22 mouse cellular contexts compared by ENCODE assay signal in the genomic region with DNA sequence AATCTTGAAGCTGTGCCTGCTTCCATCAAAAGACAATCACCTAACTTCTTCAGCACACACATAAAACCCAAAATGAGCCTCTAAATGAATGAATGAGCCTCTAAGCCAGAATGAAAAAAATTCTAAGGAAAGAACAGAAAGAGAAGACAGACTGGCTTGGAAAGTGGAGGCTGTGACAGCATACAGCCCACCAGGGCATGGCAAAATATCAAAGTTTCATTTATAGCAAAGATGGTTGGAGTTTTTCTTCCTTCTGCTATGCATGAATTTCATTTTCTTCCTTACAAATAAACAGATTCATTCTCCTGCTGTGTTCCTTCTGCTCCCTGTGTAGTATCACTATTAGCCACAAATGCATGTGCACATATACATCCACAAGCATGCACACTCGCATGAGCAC.
DNase-seq lines count a peak whose midpoint lies in the region; ATAC-seq and TF ChIP-seq lines count a peak whose summit lies in the region.
"Had no signal": no experiment of that assay in that cellular context is flagged by ENCODE, and none has a peak within 500 bp of the region (broad histone marks: within the 10 kb centered on the region; RNA-seq: fewer than 3 reads in every experiment).

No protein-coding gene starts in this region.

- no peak overlapping the region for H3K4me2 ChIP-seq in forebrain, embryonic 13.5 days
- H3K4me2 ChIP-seq in forebrain, embryonic 14.5 days (ENCODE audit: low read length) = no peak overlapping the region
- no peak overlapping the region for H3K4me2 ChIP-seq in forebrain, embryonic 16.5 days (ENCODE audit: low read length)
- no peak overlapping the region for H3K4me2 ChIP-seq in forebrain, embryonic 11.5 days (ENCODE audit: low read depth, low read length, severe bottlenecking)
- H3K4me2 ChIP-seq: embryonic facial prominence, embryonic 12.5 days had no signal

- H3K9me3 ChIP-seq in forebrain, embryonic 13.5 days (replicated peaks) = no peaks in the 10 kb centered on the region
- H3K9me3 ChIP-seq in forebrain, embryonic 14.5 days (replicated peaks; ENCODE audit: control insufficient read depth, low read length) = no peaks in the 10 kb centered on the region
- no peaks in the 10 kb centered on the region for H3K9me3 ChIP-seq in forebrain, embryonic 16.5 days (ENCODE audit: control insufficient read depth, low read length)
- no peaks in the 10 kb centered on the region for H3K9me3 ChIP-seq in forebrain, embryonic 11.5 days (ENCODE audit: control insufficient read depth, low read length)
- H3K9me3 ChIP-seq: embryonic facial prominence, embryonic 10.5 days; embryonic facial prominence, embryonic 12.5 days; G1E had no signal

- 96% methylated on average over 1 of the region's 1 CpGs for WGBS in forebrain, embryonic 13.5 days
- WGBS in forebrain, embryonic 14.5 days = 92% methylated on average over 1 of the region's 1 CpGs
- WGBS in forebrain, embryonic 16.5 days = 78% methylated on average over 1 of the region's 1 CpGs
- WGBS in forebrain, embryonic 11.5 days = 100% methylated on average over 1 of the region's 1 CpGs
- WGBS in kidney, adult 2 months = 100% methylated on average over 1 of the region's 1 CpGs

- no peak overlapping the region for H3K27ac ChIP-seq in forebrain, embryonic 13.5 days
- H3K27ac ChIP-seq in forebrain, embryonic 14.5 days (ENCODE audit: low read depth, low read length) = no peak overlapping the region
- no peak overlapping the region for H3K27ac ChIP-seq in forebrain, embryonic 16.5 days (ENCODE audit: low read length)
- no peak overlapping the region for H3K27ac ChIP-seq in forebrain, embryonic 11.5 days (ENCODE audit: low read depth, low read length)
- no peak overlapping the region for H3K27ac ChIP-seq in kidney, adult 2 months (ENCODE audit: insufficient read depth, low read depth, low read length)
- H3K27ac ChIP-seq: embryonic facial prominence, embryonic 10.5 days; embryonic facial prominence, embryonic 12.5 days had no signal

- TF ChIP-seq CTCF in kidney, adult 2 months (conservative IDR thresholded peaks at IDR 0.05; ENCODE audit: insufficient read depth, insufficient read length, low read depth, low read length) = no peak

- DNase-seq in forebrain, embryonic 14.5 days (ENCODE audit: low spot score) = no peak
- DNase-seq in forebrain, embryonic 11.5 days (ENCODE audit: low spot score) = no peak
- peak; percentile 11 for DNase-seq in brain, adult 2 months (ENCODE audit: low read depth, low spot score)
- no peak for DNase-seq in kidney, adult 2 months
- DNase-seq: adrenal gland, adult 8-10 months; adrenal gland, postnatal 14 days; adrenal gland, postnatal 36 days; B cell, adult 2 months; cerebellum, adult 11-12 months; cerebellum, adult 2 months; cerebellum, adult 9-10 months; cerebellum, postnatal 10 days; cerebellum, postnatal 25 days had no signal

- H3K4me3 ChIP-seq in forebrain, embryonic 13.5 days = no peak overlapping the region
- H3K4me3 ChIP-seq in forebrain, embryonic 14.5 days (ENCODE audit: low read depth, low read length) = no peak overlapping the region
- no peak overlapping the region for H3K4me3 ChIP-seq in forebrain, embryonic 16.5 days (replicated peaks; ENCODE audit: low read length)
- no peak overlapping the region for H3K4me3 ChIP-seq in forebrain, embryonic 11.5 days (ENCODE audit: low read depth, low read length)
- H3K4me3 ChIP-seq in kidney, adult 2 months (ENCODE audit: insufficient read depth, low read depth, low read length) = no peak overlapping the region
- H3K4me3 ChIP-seq: embryonic facial prominence, embryonic 10.5 days; embryonic facial prominence, embryonic 12.5 days had no signal

- no peak for TF ChIP-seq POLR2A in kidney, adult 2 months (IDR thresholded peaks at IDR 0.05; ENCODE audit: low read depth, low read length)

- no peaks in the 10 kb centered on the region for H3K36me3 ChIP-seq in forebrain, embryonic 13.5 days (ENCODE audit: poor library complexity, severe bottlenecking)
- no peaks in the 10 kb centered on the region for H3K36me3 ChIP-seq in forebrain, embryonic 14.5 days (ENCODE audit: control insufficient read depth, insufficient read depth, low read length)
- no peaks in the 10 kb centered on the region for H3K36me3 ChIP-seq in forebrain, embryonic 16.5 days (ENCODE audit: control insufficient read depth, insufficient read depth)
- no peaks in the 10 kb centered on the region for H3K36me3 ChIP-seq in forebrain, embryonic 11.5 days (ENCODE audit: control insufficient read depth, insufficient read depth, low read length)
- no peaks in the 10 kb centered on the region for H3K36me3 ChIP-seq in kidney, adult 2 months (ENCODE audit: control insufficient read depth, insufficient read depth, low read length)
- H3K36me3 ChIP-seq: embryonic facial prominence, embryonic 10.5 days; embryonic facial prominence, embryonic 12.5 days; G1E had no signal

- no peaks in the 10 kb centered on the region for H3K27me3 ChIP-seq in forebrain, embryonic 13.5 days
- H3K27me3 ChIP-seq in forebrain, embryonic 14.5 days (replicated peaks; ENCODE audit: control insufficient read depth, insufficient read depth, low read length) = no peaks in the 10 kb centered on the region
- H3K27me3 ChIP-seq in forebrain, embryonic 16.5 days (replicated peaks; ENCODE audit: control insufficient read depth, insufficient read depth, low read length) = no peaks in the 10 kb centered on the region
- H3K27me3 ChIP-seq in forebrain, embryonic 11.5 days (ENCODE audit: control insufficient read depth, insufficient read depth, low read length) = no peaks in the 10 kb centered on the region
- H3K27me3 ChIP-seq in kidney, adult 2 months (replicated peaks; ENCODE audit: control insufficient read depth, insufficient read depth, low read length) = no peaks in the 10 kb centered on the region
- H3K27me3 ChIP-seq: CH12.LX; embryonic facial prominence, embryonic 12.5 days had no signal

- peak; percentile 41; the same call in 1 of the 2 replicates for ATAC-seq in forebrain, embryonic 13.5 days
- ATAC-seq in forebrain, embryonic 14.5 days = no peak
- peak; percentile 60 for ATAC-seq in forebrain, embryonic 16.5 days
- ATAC-seq in forebrain, embryonic 11.5 days (replicated peaks; ENCODE audit: low FRiP score) = no peak
- ATAC-seq: activated CD4-positive, CD25-positive, alpha-beta regulatory T cell, adult 4 months; CD4-positive, CD25-positive, alpha-beta regulatory T cell, adult 4 months; Patski had no signal

- H3K4me1 ChIP-seq in forebrain, embryonic 13.5 days = peaks cover 11% of the 10 kb centered on the region
- H3K4me1 ChIP-seq in forebrain, embryonic 14.5 days (ENCODE audit: control insufficient read depth, insufficient read depth, low read length) = no peaks in the 10 kb centered on the region
- peaks cover 16% of the 10 kb centered on the region for H3K4me1 ChIP-seq in forebrain, embryonic 16.5 days (replicated peaks; ENCODE audit: control insufficient read depth, insufficient read depth, low read length)
- H3K4me1 ChIP-seq in forebrain, embryonic 11.5 days (replicated peaks; ENCODE audit: control insufficient read depth, insufficient read depth, low read length) = no peaks in the 10 kb centered on the region
- no peaks in the 10 kb centered on the region for H3K4me1 ChIP-seq in kidney, adult 2 months (ENCODE audit: control insufficient read depth, insufficient read depth, low read length)
- H3K4me1 ChIP-seq: embryonic facial prominence, embryonic 10.5 days; embryonic facial prominence, embryonic 12.5 days had no signal

- no peak overlapping the region for H3K9ac ChIP-seq in forebrain, embryonic 13.5 days
- no peak overlapping the region for H3K9ac ChIP-seq in forebrain, embryonic 14.5 days (ENCODE audit: low read length)
- no peak overlapping the region for H3K9ac ChIP-seq in forebrain, embryonic 16.5 days (replicated peaks; ENCODE audit: low read depth, low read length)
- H3K9ac ChIP-seq in forebrain, embryonic 11.5 days (ENCODE audit: low read length) = no peak overlapping the region
- H3K9ac ChIP-seq: embryonic facial prominence, embryonic 12.5 days had no signal

Comparison
In these comparisons a context has a peak if more than half of its experiments do, and no peak if none do; other contexts are left out.
1. ATAC-seq: peak in forebrain, embryonic 13.5 days (single experiment) and forebrain, embryonic 16.5 days (single experiment); none in forebrain, embryonic 14.5 days (single experiment) and forebrain, embryonic 11.5 days (single experiment).